Mouse (Mus musculus) G1E-ER4 (cell line): ENCODE measurements around the gene Cox10. TPM values are rescaled to one million over a fixed set of nuclear protein-coding genes. Genes with fewer than 3 reads are reported as not detected.

Experiments used
- GATA1 ChIP-seq: IDR thresholded peaks from one replicate; pipeline ENCODE4 v1.8.0; 2012; ENCODE audit warnings: low read length, inconsistent platforms
- polyA plus RNA-seq: library from polyadenylated mRNA; stranded (reverse); fragments of >175 nt; gene quantifications from 2 replicates; pipeline ENCODE4 v1.2.3, GENCODE M21; 2012

Gene Cox10
- polyA plus RNA-seq, 1 experiment: 54.1 TPM

DNA sequence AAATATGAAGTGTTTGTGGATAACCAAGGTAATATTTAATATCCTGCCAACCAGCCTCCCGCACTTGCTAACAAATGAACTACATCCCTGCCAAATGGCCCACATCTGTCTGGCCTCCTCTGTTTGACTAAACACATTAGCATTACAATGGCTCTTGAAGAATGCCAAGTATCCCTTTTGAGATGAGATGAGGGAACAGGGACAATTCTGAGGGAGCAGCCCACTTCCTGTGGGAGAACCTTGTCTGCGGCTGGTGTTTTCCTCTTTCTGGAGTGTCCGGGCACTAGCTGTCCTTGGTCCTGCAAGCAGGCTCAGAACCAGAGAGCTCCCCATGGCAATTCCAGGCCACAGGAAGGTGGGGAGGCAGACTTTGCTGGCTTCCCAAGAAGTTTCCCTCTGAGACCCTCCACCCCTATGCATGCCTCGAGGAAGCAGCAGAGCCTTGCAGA lies 126.5 kb downstream of the Cox10 start:
- no peak for TF ChIP-seq GATA1

GRCm38 (mm10) chr11:63951831-63952631 lies 127.2 kb downstream of the Cox10 start:
- TF ChIP-seq GATA1: no peak

DNA sequence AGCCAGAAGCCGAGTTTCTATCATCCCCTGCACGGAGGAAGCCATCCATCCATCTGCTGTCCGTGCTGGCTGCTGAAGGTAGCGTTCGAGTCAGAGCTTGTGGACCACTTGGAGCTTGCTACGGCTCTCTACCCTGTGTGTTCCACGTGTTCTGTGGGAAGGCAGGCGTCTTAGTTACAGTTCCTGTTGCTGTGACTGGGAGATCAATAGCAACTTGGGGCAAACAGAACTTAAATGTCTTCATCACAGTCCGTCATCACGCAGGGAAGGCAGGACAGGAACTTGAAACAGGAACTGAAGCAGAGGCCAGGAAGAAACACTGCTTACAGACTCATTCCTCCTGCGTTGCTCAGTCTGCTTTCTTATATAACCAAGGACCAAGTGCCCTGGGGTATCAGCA lies 130.9 kb downstream of the Cox10 start:
- no peak for TF ChIP-seq GATA1

GRCm38 (mm10) chr11:63947024-63947423 lies 132.2 kb downstream of the Cox10 start:
- TF ChIP-seq GATA1: no peak

GRCm38 (mm10) chr11:63943947-63944346 lies 135.3 kb downstream of the Cox10 start:
- no peak for TF ChIP-seq GATA1

DNA sequence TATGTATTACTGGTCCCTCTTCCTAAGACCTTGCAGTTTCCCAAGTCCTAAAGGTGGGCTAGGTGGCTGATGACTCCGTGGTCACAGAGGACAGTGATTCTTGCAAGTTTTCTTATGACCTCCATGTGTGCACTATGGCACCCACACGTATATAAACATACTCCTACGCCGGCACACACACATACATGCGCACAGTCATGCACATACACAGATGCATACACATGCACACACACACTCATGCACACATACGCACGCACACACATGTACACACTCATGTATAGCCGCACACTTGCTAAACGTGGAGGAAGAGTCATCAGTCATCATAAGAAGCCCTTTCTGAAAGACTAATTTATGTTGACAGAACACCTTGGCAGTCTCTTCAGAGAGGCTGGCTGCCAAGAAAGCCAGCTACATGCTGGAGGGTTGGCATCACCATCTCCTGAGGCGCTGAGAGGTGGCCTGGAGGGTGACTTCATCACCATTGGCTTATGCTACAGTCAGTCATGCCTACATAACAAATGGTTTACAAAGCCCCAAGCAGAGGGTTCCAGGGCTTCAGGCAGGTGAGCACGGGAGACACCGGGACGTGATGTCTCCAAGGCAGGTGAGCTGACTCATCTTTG lies 135.9 kb downstream of the Cox10 start:
- TF ChIP-seq GATA1: no peak

- TF ChIP-seq GATA1: no peak
Measured at GRCm38 (mm10) chr11:63942177-63942576, 137.1 kb downstream of the Cox10 start.

- TF ChIP-seq GATA1: no peak
Measured at GRCm38 (mm10) chr11:63936641-63937040, 142.6 kb downstream of the Cox10 start.

- no peak for TF ChIP-seq GATA1
Measured at GRCm38 (mm10) chr11:63926901-63927300, 152.4 kb downstream of the Cox10 start.

DNA sequence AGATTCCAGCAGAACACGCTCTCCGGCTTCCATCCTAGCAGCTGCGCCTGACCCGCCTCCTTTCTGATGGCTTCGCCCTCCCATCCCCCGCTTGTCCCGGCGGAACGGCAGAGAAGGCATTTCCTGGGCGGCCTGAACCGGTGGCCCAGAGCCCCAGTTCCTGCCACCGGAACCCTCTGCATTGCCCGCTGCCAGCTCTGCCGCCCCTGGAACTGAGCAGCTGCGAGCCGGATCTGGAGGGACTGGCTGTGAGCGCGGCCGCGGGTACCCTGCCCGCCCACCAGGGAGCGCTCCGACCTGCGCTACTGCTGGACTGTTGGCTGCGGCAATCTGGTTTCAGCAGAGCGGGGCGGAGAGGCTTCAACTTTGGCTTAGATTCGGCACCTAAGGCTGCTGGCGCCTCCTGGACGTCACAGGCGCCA lies 154.1 kb downstream of the Cox10 start:
- no peak for TF ChIP-seq GATA1

- no peak for TF ChIP-seq GATA1
Measured at GRCm38 (mm10) chr11:63924286-63924930, 154.9 kb downstream of the Cox10 start.

- no peak for TF ChIP-seq GATA1
Measured at GRCm38 (mm10) chr11:63923386-63923785, 155.9 kb downstream of the Cox10 start.

GRCm38 (mm10) chr11:63922091-63922621 lies 157.1 kb downstream of the Cox10 start, which contains the start of gene Hs3st3b1:
Gene Hs3st3b1, minus strand, starts transcription at chr11:63922290.
- no peak for TF ChIP-seq GATA1

DNA sequence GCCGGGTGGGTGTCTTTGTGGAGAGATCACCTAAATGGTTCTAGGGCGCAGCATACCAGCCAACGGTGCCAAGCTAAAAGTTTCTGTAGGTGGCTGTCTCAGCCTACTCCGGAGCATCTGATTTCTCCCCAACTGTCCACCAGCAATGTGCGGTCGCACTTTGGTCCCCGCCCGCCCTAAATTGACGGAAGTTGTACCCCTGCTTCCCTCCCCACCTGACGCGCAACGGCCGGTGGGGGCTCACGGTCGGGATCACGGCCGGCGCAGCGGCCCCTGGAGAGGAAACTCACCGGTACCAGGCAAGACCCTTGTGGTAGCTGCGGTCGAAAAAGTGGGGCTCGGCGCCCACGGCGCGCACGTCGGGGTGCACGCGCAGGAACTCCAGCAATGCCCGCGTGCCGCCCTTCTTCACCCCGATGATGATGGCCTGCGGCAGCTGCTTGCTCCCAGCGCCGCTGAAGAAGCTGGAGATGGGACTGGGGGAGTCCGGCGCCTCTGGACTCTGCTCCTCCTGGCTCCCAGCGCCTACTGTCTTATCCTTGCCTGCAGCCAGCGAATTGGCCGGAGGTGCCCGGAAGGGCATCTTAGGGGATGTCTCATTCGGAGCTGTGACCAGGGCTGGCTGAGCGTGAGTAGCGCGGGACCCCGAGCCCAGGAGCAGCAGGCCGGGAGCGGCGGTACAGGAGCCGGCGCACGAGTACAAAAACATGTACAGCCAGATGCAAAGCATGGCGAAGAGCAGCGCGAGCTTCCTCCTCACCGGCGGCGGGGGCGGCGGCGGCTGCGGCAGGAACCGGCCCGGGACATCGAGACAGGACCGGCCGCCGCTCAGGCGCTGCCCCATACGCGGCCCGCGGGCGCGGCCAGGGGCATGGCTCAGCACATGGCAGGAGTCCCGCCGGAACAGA lies 158.0 kb downstream of the Cox10 start:
- TF ChIP-seq GATA1: no peak

DNA sequence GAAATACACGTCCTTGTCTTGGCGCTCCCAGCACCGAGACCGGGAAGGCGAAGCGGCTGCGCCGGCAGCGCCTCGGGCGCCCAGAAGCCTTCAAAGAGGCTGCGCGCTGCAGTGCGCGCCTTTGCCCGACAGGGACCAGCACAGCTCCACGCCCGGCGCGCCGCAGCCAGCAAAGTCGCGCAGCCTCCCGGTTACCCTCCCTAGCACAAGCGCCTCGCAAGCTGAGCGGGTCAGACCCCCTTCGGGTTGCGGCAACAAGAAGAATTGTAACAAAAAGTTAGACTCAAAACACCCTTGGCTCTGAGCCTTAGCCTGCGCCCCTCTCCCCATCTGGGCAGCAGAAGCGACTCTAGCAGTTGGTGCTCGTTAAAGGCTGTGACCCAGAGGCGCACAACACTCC lies 158.7 kb downstream of the Cox10 start:
- TF ChIP-seq GATA1: no peak
